Mouse (Mus musculus): ENCODE measurements around the gene Nfe2l1. TPM values are rescaled to one million over a fixed set of nuclear protein-coding genes. Genes with fewer than 3 reads are reported as not detected.
"Not testable (repeated sequence)": the region's sequence is repeated elsewhere in the genome, so short reads cannot be mapped to it uniquely, and the experiment has no call there.

Nfe2l1 gene
- polyA plus RNA-seq, 1 experiment from 2014 or later: 66.3 TPM

DNA sequence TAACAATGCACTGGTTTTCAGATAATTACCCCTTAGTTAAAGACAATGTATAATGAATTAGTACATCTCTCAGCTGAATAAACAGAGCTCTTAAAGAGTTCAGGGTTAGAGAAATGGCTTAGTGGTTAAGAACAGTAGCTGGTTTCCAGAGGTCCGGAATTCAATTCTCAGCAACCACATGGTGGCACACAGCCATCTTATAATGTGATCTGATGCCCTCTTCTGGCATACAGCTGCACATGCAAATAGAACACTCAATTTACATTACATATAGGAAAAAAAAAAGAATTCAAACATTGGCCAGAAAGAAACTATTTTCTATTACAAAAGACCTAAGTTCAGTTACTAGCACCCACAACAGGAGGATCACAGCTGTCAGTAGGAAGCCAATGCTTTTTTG lies 33.2 kb downstream of the Nfe2l1 start:
- H3K4me3 ChIP-seq (replicated peaks): no peak overlapping the region
- H3K27me3 ChIP-seq: no peaks in the 10 kb centered on the region
- H3K4me2 ChIP-seq: no peak overlapping the region
- no peak overlapping the region for H3K9ac ChIP-seq (replicated peaks)
- H3K36me3 ChIP-seq: peaks cover 61% of the 10 kb centered on the region
- H3K9me3 ChIP-seq: no peaks in the 10 kb centered on the region
- H3K4me1 ChIP-seq (replicated peaks): peaks cover 13% of the 10 kb centered on the region
- WGBS: 84% methylated on average over 1 of the region's 1 CpGs
- ATAC-seq (ENCODE audit: insufficient number of reproducible peaks, insufficient read depth, low FRiP score, low TSS enrichment, low read depth): no peak
- no peak overlapping the region for H3K27ac ChIP-seq

- Histone ChIP-seq H3K4me1 (replicated peaks) (peaks cover 14% of the 10 kb centered on the region), H3K9me3 (no peaks in the 10 kb centered on the region), H3K36me3 (peaks cover 61% of the 10 kb centered on the region), H3K9ac (replicated peaks) (no peak overlapping the region), H3K27ac (no peak overlapping the region), H3K4me3 (replicated peaks) (no peak overlapping the region), H3K4me2 (no peak overlapping the region), H3K27me3 (no peaks in the 10 kb centered on the region)
- no peak for ATAC-seq (ENCODE audit: insufficient number of reproducible peaks, insufficient read depth, low FRiP score, low TSS enrichment, low read depth)
- WGBS: 98% methylated on average over 2 of the region's 2 CpGs
These were observed 33.7 kb downstream of the Nfe2l1 start for GRCm38 (mm10) chr11:96796081-96796480.

- Histone ChIP-seq H3K4me1 (replicated peaks) (peaks cover 20% of the 10 kb centered on the region), H3K9ac (replicated peaks) (no peak overlapping the region), H3K9me3 (no peaks in the 10 kb centered on the region), H3K36me3 (peaks cover 59% of the 10 kb centered on the region), H3K27ac (no peak overlapping the region), H3K4me2 (no peak overlapping the region), H3K4me3 (replicated peaks) (no peak overlapping the region), H3K27me3 (no peaks in the 10 kb centered on the region)
- no peak for ATAC-seq (ENCODE audit: insufficient number of reproducible peaks, insufficient read depth, low FRiP score, low TSS enrichment, low read depth)
- 98% methylated on average over 13 of the region's 13 CpGs for WGBS
These were observed 34.3 kb downstream of the Nfe2l1 start for GRCm38 (mm10) chr11:96795491-96795890.

- no peaks in the 10 kb centered on the region; the same call in 1 of the 2 replicates for H3K27me3 ChIP-seq
- H3K4me3 ChIP-seq (replicated peaks): peak overlapping the region; percentile 93
- peak overlapping the region; percentile 28; the same call in 1 of the 2 replicates for H3K9ac ChIP-seq (replicated peaks)
- 14% methylated on average over 1 of the region's 1 CpGs for WGBS
- H3K4me1 ChIP-seq (replicated peaks): peaks cover 28% of the 10 kb centered on the region
- ATAC-seq (ENCODE audit: insufficient number of reproducible peaks, insufficient read depth, low FRiP score, low TSS enrichment, low read depth): no peak
- H3K9me3 ChIP-seq: no peaks in the 10 kb centered on the region
- H3K4me2 ChIP-seq: peak overlapping the region; percentile 81
- H3K27ac ChIP-seq: no peak overlapping the region
- H3K36me3 ChIP-seq: peaks cover 22% of the 10 kb centered on the region
These were observed 39.1 kb downstream of the Nfe2l1 start for GRCm38 (mm10) chr11:96790681-96791080.

DNA sequence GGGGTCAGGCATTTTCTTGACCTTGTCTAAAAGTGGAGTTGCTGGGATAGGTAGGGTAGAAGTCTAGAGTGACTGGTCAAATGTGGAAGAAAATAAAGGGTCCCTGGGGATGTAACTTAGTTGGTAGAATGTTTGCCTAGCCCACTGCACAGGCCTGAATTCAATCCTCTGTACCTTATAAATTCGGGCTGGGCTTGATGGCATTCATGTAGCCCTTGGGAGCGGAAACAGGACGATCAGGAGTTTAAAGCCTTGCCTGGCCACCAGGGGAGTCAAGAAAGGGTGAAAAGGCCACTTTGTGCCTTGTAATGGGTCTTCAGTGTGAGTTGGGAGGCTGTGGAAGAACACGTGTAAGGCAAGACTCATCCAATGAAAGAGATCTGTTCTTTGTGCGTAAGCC lies 39.8 kb downstream of the Nfe2l1 start:
- peak overlapping the region; percentile 96 for H3K9ac ChIP-seq (replicated peaks)
- H3K36me3 ChIP-seq: peaks cover 15% of the 10 kb centered on the region
- peak overlapping the region; percentile 99; the same call in 1 of the 2 replicates for H3K27ac ChIP-seq
- peak overlapping the region; percentile 93 for H3K4me3 ChIP-seq (replicated peaks)
- WGBS: 10% methylated on average over 5 of the region's 5 CpGs
- no peaks in the 10 kb centered on the region for H3K9me3 ChIP-seq
- H3K27me3 ChIP-seq: no peaks in the 10 kb centered on the region; the same call in 1 of the 2 replicates
- peak overlapping the region; percentile 81 for H3K4me2 ChIP-seq
- H3K4me1 ChIP-seq (replicated peaks): peaks cover 28% of the 10 kb centered on the region
- ATAC-seq (ENCODE audit: insufficient number of reproducible peaks, insufficient read depth, low FRiP score, low TSS enrichment, low read depth): no peak

DNA sequence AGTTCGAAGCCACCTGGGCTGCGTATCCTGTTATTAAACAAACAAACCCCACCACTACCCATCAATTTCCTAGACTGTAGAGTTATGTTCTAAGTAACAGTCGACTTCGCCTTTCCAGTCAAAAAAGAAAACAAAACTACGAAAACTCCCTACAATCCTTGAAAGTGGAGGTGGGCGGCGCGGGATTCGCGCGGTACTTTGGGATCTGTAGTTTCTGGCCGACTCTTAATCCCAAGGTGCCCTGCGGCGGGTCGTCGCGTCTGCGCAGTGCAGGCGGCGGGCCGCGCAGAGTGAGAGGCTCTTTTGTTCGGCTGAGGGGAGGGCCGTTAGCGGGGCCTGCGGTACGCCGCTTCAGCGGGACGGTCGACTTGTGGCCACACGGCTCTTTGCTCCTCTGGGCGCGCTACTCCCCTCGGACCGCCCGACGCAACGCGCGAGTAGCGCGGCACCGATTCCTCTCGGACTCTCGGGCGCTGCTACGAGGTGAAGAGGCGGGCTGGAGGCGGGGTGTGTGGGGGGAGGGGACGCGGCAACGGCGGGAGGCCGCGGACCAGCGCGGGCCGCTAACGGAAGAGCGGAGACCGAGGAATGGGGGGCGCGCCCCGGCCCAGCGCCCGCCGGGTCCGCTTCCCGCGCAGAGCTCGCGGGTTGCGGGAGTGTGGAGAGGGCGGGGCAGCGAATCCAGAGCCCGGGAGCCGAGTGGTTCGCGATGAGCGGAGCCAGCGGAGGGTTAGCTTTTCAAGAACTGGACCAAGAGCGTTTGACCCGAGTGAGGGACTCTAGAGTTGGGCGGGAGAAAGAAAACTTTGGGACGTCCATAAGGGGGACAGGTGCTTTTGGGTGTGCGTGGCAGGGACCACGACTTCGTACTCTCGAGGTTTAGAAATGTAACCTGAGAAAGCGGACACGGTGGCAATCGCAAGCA lies 40.6 kb downstream of the Nfe2l1 start, which contains the start of gene Cbx1:
Gene Cbx1 (plus strand): TSS at position 257 of the 925 bp plus-strand sequence.
- H3K27ac ChIP-seq: peak within 1 kb of the TSS; percentile 99
- peak; percentile 92 for ATAC-seq (ENCODE audit: insufficient number of reproducible peaks, insufficient read depth, low FRiP score, low TSS enrichment, low read depth)
- peaks cover 28% of the 10 kb centered on the region for H3K4me1 ChIP-seq (replicated peaks)
- H3K36me3 ChIP-seq: peaks cover 8% of the 10 kb centered on the region
- H3K9me3 ChIP-seq: no peaks in the 10 kb centered on the region
- 2% methylated on average over 93 of the region's 93 CpGs for WGBS
- no peaks in the 10 kb centered on the region; the same call in 1 of the 2 replicates for H3K27me3 ChIP-seq
- peak within 1 kb of the TSS; percentile 96 for H3K9ac ChIP-seq (replicated peaks)
- peak within 1 kb of the TSS; percentile 93 for H3K4me3 ChIP-seq (replicated peaks)
- peak within 1 kb of the TSS; percentile 81 for H3K4me2 ChIP-seq

GRCm38 (mm10) chr11:96786731-96787450 lies 42.9 kb downstream of the Nfe2l1 start:
- no peak overlapping the region for H3K4me2 ChIP-seq
- no peak overlapping the region for H3K4me3 ChIP-seq (replicated peaks)
- H3K36me3 ChIP-seq: peaks cover 8% of the 10 kb centered on the region
- H3K4me1 ChIP-seq (replicated peaks): peaks cover 16% of the 10 kb centered on the region
- no peak overlapping the region for H3K9ac ChIP-seq (replicated peaks)
- H3K27ac ChIP-seq: no peak overlapping the region
- ATAC-seq (ENCODE audit: insufficient number of reproducible peaks, insufficient read depth, low FRiP score, low TSS enrichment, low read depth): no peak
- WGBS: 33% methylated on average over 9 of the region's 9 CpGs
- no peaks in the 10 kb centered on the region for H3K9me3 ChIP-seq
- H3K27me3 ChIP-seq: no peaks in the 10 kb centered on the region; the same call in 1 of the 2 replicates

- H3K27me3 ChIP-seq; H3K4me3 ChIP-seq (replicated peaks); H3K36me3 ChIP-seq; H3K27ac ChIP-seq; H3K4me2 ChIP-seq; H3K9ac ChIP-seq (replicated peaks); ATAC-seq (ENCODE audit: insufficient number of reproducible peaks, insufficient read depth, low FRiP score, low TSS enrichment, low read depth); H3K9me3 ChIP-seq; H3K4me1 ChIP-seq (replicated peaks): not testable (repeated sequence)
- WGBS: 19% methylated on average over 7 of the region's 7 CpGs
These were observed 44.9 kb downstream of the Nfe2l1 start for GRCm38 (mm10) chr11:96784847-96785246.

DNA sequence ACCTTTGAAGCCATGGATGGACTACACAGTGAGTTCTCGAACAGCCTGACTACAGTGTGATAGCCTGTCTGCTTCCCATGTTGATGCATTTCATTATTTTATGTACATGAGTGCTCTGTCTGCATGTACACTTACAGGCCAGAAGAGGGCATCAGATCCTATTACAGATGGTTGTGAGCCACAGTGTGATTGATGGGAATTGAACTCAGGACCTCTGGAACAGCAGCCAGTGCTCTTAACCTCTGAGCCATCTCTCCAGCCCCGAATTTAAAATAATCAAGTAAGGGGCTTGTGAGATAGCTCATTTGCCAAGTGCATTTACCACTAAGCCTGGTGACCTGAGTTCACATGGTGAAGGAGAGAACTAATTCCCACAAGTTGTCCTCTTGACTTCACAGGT lies 48.3 kb downstream of the Nfe2l1 start:
- Histone ChIP-seq H3K9ac (replicated peaks) (no peak overlapping the region), H3K4me2 (no peak overlapping the region), H3K36me3 (no peaks in the 10 kb centered on the region), H3K27ac (no peak overlapping the region), H3K4me1 (replicated peaks) (peaks cover 8% of the 10 kb centered on the region), H3K4me3 (replicated peaks) (no peak overlapping the region), H3K9me3 (no peaks in the 10 kb centered on the region), H3K27me3 (no peaks in the 10 kb centered on the region)
- 78% methylated on average over 2 of the region's 2 CpGs for WGBS
- no peak for ATAC-seq (ENCODE audit: insufficient number of reproducible peaks, insufficient read depth, low FRiP score, low TSS enrichment, low read depth)

DNA sequence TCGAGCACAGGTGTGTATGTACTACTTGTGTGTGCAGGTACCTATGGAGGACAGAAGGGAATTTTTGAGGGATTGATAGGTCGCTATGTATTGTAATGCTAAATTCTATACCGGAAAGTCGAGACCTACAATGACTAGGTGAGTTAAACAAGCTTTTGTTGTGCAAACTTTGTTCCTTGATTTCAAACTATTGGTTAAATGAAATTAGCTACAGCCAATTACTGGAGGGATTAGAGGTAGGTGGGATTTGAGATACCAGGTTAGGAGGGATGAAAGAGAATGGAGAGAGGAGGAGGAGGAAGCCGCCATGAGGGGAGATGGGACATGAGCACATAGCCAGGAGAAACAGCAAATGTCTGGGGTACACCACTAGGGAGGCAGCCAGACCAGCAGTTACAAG lies 49.5 kb downstream of the Nfe2l1 start:
- no peaks in the 10 kb centered on the region for H3K27me3 ChIP-seq
- no peak overlapping the region for H3K4me2 ChIP-seq
- no peaks in the 10 kb centered on the region for H3K9me3 ChIP-seq
- H3K9ac ChIP-seq (replicated peaks): no peak overlapping the region
- ATAC-seq (ENCODE audit: insufficient number of reproducible peaks, insufficient read depth, low FRiP score, low TSS enrichment, low read depth): no peak
- H3K4me1 ChIP-seq (replicated peaks): peaks cover 16% of the 10 kb centered on the region
- H3K36me3 ChIP-seq: no peaks in the 10 kb centered on the region
- no peak overlapping the region for H3K4me3 ChIP-seq (replicated peaks)
- no peak overlapping the region for H3K27ac ChIP-seq
- 74% methylated on average over 5 of the region's 5 CpGs for WGBS

DNA sequence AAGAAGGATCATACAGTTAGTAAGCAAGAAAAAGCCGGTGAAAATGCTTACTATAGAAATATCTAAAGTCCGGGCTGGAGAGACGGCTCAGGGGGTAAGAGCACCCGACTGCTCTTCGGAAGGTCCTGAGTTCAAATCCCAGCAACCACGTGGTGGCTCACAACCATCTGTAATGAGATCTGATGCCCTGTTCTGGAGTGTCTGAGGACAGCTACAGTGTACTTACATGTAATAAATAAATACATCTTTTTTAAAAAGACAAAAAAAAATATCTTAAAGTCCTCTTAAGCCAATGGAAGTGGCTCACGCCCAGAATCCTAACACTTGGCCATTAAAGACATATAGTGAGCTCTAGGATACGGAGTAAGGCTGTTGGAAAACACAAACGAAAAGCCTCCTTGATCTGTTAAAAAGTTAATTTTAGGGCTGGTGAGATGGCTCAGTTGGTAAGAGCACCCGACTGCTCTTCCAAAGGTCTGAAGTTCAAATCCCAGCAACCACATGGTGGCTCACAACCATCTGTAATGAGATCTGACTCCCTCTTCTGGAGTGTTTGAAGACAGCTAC lies 51.6 kb downstream of the Nfe2l1 start:
- not testable (repeated sequence) for H3K9me3 ChIP-seq; H3K27me3 ChIP-seq; H3K9ac ChIP-seq (replicated peaks); H3K36me3 ChIP-seq; ATAC-seq (ENCODE audit: insufficient number of reproducible peaks, insufficient read depth, low FRiP score, low TSS enrichment, low read depth)
- Histone ChIP-seq H3K4me3 (replicated peaks) (peak overlapping the region; percentile 69), H3K4me2 (peak overlapping the region; percentile 75), H3K4me1 (replicated peaks) (peaks cover 25% of the 10 kb centered on the region), H3K27ac (peak overlapping the region; percentile 74)
- WGBS: 69% methylated on average over 10 of the region's 10 CpGs
